Mouse (Mus musculus): ENCODE results near the gene Zfp867.

Gene Zfp867

DNA sequence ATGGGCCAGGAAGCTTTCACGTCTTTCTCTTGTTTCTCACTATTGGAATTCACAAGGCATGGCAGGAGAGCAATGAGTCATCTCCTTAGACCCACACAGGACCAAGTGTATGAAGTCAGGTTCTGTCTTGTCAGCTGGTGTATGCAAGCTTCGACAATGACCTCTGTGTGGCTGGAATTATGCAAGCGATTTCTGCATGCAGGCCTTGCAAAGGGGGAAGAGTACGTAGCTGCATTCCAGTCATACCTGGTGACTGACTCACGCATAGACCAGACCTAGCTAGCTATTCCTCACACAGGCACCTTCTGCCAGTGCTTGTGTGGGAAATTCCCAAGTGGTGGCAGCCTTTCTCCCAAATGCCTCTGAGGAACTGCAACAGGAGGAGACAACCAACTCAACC, 13.3 kb downstream of the Zfp867 start:
- peak; percentile 94 for DNase-seq (ENCODE audit: low read depth)

GRCm38 (mm10) chr11:59456891-59457290, 15.4 kb downstream of the Zfp867 start:
- no peak for DNase-seq (ENCODE audit: low read depth)

DNA sequence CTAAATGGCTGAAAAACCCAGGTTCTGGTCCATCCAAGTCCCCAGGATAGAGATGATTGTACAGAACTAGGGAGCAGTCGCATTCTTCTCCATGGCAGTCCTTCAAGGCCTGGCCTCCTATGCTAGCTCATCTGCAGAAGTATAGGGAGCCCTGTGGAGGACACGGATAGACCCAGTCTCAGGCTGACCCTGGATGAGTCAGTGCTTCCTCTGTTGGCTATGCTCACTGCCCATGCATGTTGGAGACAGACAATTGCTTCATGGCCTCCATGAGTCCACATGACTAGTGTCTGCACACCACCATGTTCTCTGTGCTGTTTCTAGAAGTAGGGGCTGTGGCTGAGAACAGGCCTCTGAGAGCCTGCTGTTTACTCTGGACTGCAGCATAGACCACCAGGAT, 15.9 kb downstream of the Zfp867 start:
- no peak for DNase-seq (ENCODE audit: low read depth)

GRCm38 (mm10) chr11:59451086-59451485, 21.2 kb downstream of the Zfp867 start, which contains the start of gene Snap47:
Snap47 (minus strand) TSS chr11:59451186.
- no peak for DNase-seq (ENCODE audit: low read depth)

- peak; percentile 52 for DNase-seq (ENCODE audit: low read depth)
These were observed 22.0 kb downstream of the Zfp867 start for GRCm38 (mm10) chr11:59450230-59450771.

- DNase-seq (ENCODE audit: low read depth) = peak; percentile 93
These were observed 22.5 kb downstream of the Zfp867 start, which contains the start of gene Jmjd4 for GRCm38 (mm10) chr11:59449741-59450229. Jmjd4 (plus strand) TSS chr11:59450045.

GRCm38 (mm10) chr11:59443102-59443501, 29.2 kb downstream of the Zfp867 start:
- no peak for DNase-seq (ENCODE audit: low read depth)

DNA sequence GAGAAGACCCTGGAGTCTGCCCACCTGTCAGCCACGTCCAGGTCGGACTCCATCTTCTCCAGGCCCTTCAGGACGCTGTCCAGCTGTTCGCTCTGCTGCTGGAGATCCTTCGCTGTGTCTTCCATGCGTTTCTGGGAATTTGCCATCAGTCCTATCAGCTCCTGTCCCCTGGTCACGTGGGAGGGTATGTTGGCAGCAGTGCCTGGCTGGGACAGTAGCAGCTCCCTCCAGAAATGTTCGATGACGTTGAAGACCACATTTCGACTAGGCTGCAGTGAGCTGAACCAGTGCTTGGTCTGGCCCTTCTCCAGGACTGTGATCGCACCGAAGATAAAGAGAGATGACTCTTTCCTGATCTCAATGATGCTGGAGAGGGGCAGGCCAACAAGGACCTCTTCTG, 34.3 kb downstream of the Zfp867 start:
- DNase-seq (ENCODE audit: low read depth) = no peak

GRCm38 (mm10) chr11:59432261-59432660, 40.0 kb downstream of the Zfp867 start:
- DNase-seq (ENCODE audit: low read depth) = peak; percentile 46

- DNase-seq (ENCODE audit: low read depth) = no peak
These were observed 42.3 kb downstream of the Zfp867 start for GRCm38 (mm10) chr11:59429959-59430358.

- DNase-seq (ENCODE audit: low read depth) = no peak
These were observed 44.1 kb downstream of the Zfp867 start for GRCm38 (mm10) chr11:59428057-59428660.

DNA sequence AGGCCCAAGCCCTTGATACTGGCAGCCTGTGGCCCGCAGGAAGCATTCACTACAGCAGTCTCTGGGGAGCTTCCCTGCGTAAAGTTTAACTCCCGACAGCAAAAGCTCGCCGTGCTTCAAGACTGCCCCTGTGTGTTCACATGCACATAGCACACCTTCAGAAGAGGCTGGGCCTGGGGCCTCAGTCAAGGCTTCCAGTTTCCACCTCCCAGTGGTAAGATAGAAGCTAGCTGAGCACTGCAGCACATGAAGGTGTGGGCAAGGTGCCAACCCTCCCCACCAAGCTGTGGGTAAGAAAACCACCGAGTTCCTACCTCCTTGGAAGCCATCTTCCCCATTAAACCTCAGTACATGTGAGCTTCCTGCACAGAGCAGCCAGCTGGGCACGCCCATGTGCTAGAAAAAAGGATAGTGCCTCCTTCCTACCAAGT, 46.6 kb downstream of the Zfp867 start:
- DNase-seq (ENCODE audit: low read depth) = peak; percentile 50

DNA sequence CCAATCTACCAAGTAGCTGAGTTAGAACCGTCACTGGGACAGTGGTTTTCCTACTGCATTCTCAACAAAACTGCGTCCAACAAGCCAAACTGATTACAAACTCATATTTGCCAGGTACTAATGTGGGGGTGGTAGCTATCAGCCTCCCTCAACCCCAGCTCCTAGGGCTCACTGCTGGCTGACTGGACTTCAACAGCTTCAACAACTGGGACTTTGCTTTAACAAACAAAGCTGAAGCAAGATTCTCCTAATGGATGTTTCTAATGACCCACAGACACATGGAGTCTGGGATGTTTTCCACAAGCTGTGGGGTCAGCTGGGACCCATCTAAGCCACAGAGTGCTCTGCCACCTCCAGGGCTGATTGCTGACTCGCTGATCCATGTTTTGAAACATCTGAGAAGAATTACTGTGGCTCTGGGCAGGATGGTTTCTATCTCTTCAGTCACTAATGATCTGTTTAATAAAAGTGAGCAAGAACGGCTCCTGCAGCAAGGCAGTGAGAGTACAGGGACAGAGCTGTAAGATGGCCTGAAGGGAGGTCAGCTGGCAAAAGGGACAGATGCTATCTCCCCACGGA, 49.2 kb downstream of the Zfp867 start:
- peak; percentile 60 for DNase-seq (ENCODE audit: low read depth)

- peak; percentile 48 for DNase-seq (ENCODE audit: low read depth)
These were observed 50.3 kb downstream of the Zfp867 start for GRCm38 (mm10) chr11:59421967-59422366.

GRCm38 (mm10) chr11:59421436-59421835, 50.8 kb downstream of the Zfp867 start:
- no peak for DNase-seq (ENCODE audit: low read depth)

DNA sequence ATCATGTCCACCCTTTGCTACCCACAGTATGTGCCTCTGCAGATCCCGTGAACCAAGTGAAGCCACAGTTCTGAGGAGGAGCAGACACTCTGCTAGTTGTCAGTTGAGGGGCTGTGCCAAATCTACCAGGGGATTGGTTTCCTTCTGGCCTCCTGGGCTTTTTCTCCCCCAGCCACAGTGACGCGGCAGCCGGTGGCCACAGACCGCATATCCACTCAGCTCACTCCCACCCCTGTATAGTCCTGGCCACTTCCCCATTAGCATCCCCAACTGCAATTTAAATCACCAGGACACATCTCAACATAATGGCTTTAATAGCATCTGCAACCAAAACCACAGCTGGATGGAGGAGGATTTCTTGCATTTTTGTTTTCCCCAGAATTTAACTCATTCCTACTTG, 53.6 kb downstream of the Zfp867 start:
- no peak for DNase-seq (ENCODE audit: low read depth)

DNA sequence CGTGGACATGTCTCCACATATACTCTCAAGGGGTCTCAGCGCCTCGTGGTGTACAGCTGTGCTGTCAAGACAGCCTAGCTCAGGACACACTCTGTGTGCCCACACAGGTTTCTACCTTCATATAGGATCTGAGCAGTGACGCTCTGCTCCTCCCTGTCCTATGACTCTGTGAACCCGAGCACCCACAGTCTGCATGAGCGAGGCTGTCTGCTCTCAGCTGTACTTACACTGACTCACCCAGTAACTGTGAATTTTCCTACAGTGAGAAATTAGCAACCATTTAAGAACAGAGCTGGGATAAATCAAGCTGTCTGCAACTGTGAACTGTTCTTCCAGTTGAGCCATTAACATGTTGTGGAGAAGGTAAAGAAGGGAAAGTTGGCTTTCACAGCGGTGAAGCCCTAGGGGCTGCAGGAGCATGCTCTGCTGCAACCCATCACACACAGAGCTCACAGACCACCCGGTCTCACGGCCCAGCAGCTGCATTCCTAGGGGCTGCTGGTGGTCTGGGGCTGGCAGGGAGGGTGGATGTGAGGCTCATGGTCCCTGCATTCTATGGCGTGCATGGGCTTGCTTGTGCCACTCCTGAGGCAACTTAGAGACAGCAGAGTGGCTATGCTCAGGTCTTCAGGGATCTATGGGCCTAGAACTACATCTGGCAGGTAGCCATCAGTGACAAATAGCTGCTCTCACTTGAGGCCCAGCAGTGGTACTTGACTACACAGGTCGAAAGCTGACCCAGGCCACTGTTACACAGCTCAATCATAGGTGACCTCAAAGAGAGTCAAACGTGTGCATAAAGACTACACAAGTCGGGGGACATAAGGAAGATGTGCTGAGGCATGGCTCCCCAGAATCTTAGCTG, 59.0 kb downstream of the Zfp867 start:
- DNase-seq (ENCODE audit: low read depth) = peak; percentile 50

- peak; percentile 50 for DNase-seq (ENCODE audit: low read depth)
These were observed 60.2 kb downstream of the Zfp867 start for GRCm38 (mm10) chr11:59412058-59412457.
